Mouse (Mus musculus): ENCODE measurements around the gene Rbm17. TPM values are rescaled to one million over a fixed set of nuclear protein-coding genes. Genes with fewer than 3 reads are reported as not detected.

Rbm17 gene
- total and polyA plus RNA-seq, 3 experiments: 223 to 318 TPM; not detected in 1

GRCm38 (mm10) chr2:11564768-11565167, 39.2 kb downstream of the Rbm17 start:
- no peak overlapping the region for H3K27ac ChIP-seq (ENCODE audit: control insufficient read depth, low read depth, low read length)
- no peak overlapping the region for H3K4me3 ChIP-seq (ENCODE audit: control insufficient read depth in 1 of 2, insufficient read depth in 1 of 2, low read depth in 2 of 2, low read length in 2 of 2)
- H3K36me3 ChIP-seq (ENCODE audit: control insufficient read depth in 1 of 2, insufficient read depth in 2 of 2, low read length in 2 of 2): no peaks in the 10 kb centered on the region; a peak in 1 of 4 replicates
- H3K27me3 ChIP-seq (ENCODE audit: control insufficient read depth in 1 of 2, insufficient read depth in 2 of 2, low read length in 2 of 2): peaks cover 0 to 4% of the 10 kb centered on the region in 2 experiments; a peak in 2 of 4 replicates
- H3K4me1 ChIP-seq (ENCODE audit: control insufficient read depth in 1 of 2, insufficient read depth in 2 of 2, low read length in 2 of 2): no peaks in the 10 kb centered on the region
- no peaks in the 10 kb centered on the region for H3K9me3 ChIP-seq (replicated peaks; ENCODE audit: insufficient read depth, low read length)
- no peaks in the 10 kb centered on the region for H3K79me2 ChIP-seq (ENCODE audit: control insufficient read depth, insufficient read depth, low read length, poor library complexity)
- TF ChIP-seq NRF1 (IDR thresholded peaks at IDR 0.05; ENCODE audit: insufficient read depth, low read depth, low read length, poor library complexity, severe bottlenecking): no peak
- no peak for DNase-seq (ENCODE audit: low read depth, low spot score)
- no peak overlapping the region for H3K9ac ChIP-seq (ENCODE audit: control insufficient read depth, low read depth, low read length, poor library complexity, severe bottlenecking)

DNA sequence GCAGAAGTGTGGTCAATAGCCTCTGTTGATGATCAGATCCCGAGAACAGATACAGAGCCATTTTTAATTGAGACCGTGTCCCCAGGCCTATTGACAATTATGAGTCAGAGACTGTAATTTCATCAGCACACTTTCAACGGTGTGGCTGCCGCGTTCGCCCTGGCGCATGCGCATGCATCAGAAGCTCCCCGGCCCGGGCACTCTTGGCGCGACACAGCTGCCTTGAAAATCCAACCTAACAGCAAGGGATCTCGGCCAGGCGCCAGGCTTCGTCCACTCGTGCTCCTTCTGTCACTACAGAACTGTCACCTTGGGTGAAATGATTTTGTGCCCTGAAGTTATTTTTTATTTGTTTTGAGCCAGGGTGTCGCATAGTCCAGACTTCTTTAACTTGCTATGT, 40.7 kb downstream of the Rbm17 start:
- no peaks in the 10 kb centered on the region for H3K79me2 ChIP-seq (ENCODE audit: control insufficient read depth, insufficient read depth, low read length, poor library complexity)
- H3K36me3 ChIP-seq (ENCODE audit: control insufficient read depth in 1 of 2, insufficient read depth in 2 of 2, low read length in 2 of 2): no peaks in the 10 kb centered on the region; a peak in 1 of 4 replicates
- no peak for DNase-seq (ENCODE audit: low read depth, low spot score)
- no peak overlapping the region for H3K9ac ChIP-seq (ENCODE audit: control insufficient read depth, low read depth, low read length, poor library complexity, severe bottlenecking)
- TF ChIP-seq CTCF (IDR thresholded peaks at IDR 0.05 in 2 of 3, conservative IDR thresholded peaks at IDR 0.05 in 1 of 3; ENCODE audit: control insufficient read depth in 1 of 3, insufficient read depth in 1 of 3, low read depth in 2 of 3, low read length in 3 of 3, poor library complexity in 1 of 3, severe bottlenecking in 1 of 3) (no peak), CHD2 (IDR thresholded peaks at IDR 0.05; ENCODE audit: low read length) (no peak), POLR2A (IDR thresholded peaks at IDR 0.05; ENCODE audit: control insufficient read depth in 1 of 2, insufficient read depth in 1 of 2, low read depth in 1 of 2, low read length in 2 of 2, poor library complexity in 1 of 2) (no peak), ZC3H11A (IDR thresholded peaks at IDR 0.05; ENCODE audit: low read depth, low read length) (no peak), USF2 (IDR thresholded peaks at IDR 0.05; ENCODE audit: borderline replicate concordance in 1 of 2, insufficient read depth in 1 of 2, low read depth in 1 of 2, low read length in 2 of 2) (no peak), MAFK (IDR thresholded peaks at IDR 0.05; ENCODE audit: borderline replicate concordance, low read depth, low read length) (no peak), CHD1 (IDR thresholded peaks at IDR 0.05; ENCODE audit: low read depth, low read length) (no peak)
- H3K27me3 ChIP-seq (ENCODE audit: control insufficient read depth in 1 of 2, insufficient read depth in 2 of 2, low read length in 2 of 2): peaks cover 4 to 5% of the 10 kb centered on the region in 2 experiments
- no peak overlapping the region for H3K27ac ChIP-seq (ENCODE audit: control insufficient read depth, low read depth, low read length)
- no peaks in the 10 kb centered on the region for H3K9me3 ChIP-seq (replicated peaks; ENCODE audit: insufficient read depth, low read length)
- H3K4me3 ChIP-seq (ENCODE audit: control insufficient read depth in 1 of 2, insufficient read depth in 1 of 2, low read depth in 2 of 2, low read length in 2 of 2): no peak overlapping the region
- no peaks in the 10 kb centered on the region for H3K4me1 ChIP-seq (ENCODE audit: control insufficient read depth in 1 of 2, insufficient read depth in 2 of 2, low read length in 2 of 2)

- H3K9ac ChIP-seq (ENCODE audit: control insufficient read depth, low read depth, low read length, poor library complexity, severe bottlenecking): no peak overlapping the region
- no peaks in the 10 kb centered on the region; a peak in 1 of 4 replicates for H3K4me1 ChIP-seq (ENCODE audit: control insufficient read depth in 1 of 2, insufficient read depth in 2 of 2, low read length in 2 of 2)
- TF ChIP-seq RCOR1 (IDR thresholded peaks at IDR 0.05; ENCODE audit: low read depth, low read length) (no peak), USF1 (IDR thresholded peaks at IDR 0.05; ENCODE audit: low read depth, low read length) (no peak), ZNF384 (IDR thresholded peaks at IDR 0.05; ENCODE audit: low read depth, low read length) (no peak), MYB (IDR thresholded peaks at IDR 0.05; ENCODE audit: low read depth, low read length) (no peak), ZMIZ1 (IDR thresholded peaks at IDR 0.05; ENCODE audit: low read depth, low read length) (no peak), MXI1 (IDR thresholded peaks at IDR 0.05; ENCODE audit: low read depth, low read length) (no peak), E2F4 (IDR thresholded peaks at IDR 0.05; ENCODE audit: borderline replicate concordance, low read depth, low read length) (no peak), MEF2A (IDR thresholded peaks at IDR 0.05; ENCODE audit: extremely low read depth, insufficient replicate concordance, low read depth, low read length, poor library complexity, severe bottlenecking) (no peak)
- H3K4me3 ChIP-seq (ENCODE audit: control insufficient read depth in 1 of 2, insufficient read depth in 1 of 2, low read depth in 2 of 2, low read length in 2 of 2): no peak overlapping the region
- no peak overlapping the region for H3K27ac ChIP-seq (ENCODE audit: control insufficient read depth, low read depth, low read length)
- H3K9me3 ChIP-seq (replicated peaks; ENCODE audit: insufficient read depth, low read length): no peaks in the 10 kb centered on the region
- H3K36me3 ChIP-seq (ENCODE audit: control insufficient read depth in 1 of 2, insufficient read depth in 2 of 2, low read length in 2 of 2): 0 out of 4 replicates have a peak, but pooled peaks cover 0 to 2% of the 10 kb centered on the region in 2 experiments
- no peak for DNase-seq (ENCODE audit: low read depth, low spot score)
- H3K27me3 ChIP-seq (ENCODE audit: control insufficient read depth in 1 of 2, insufficient read depth in 2 of 2, low read length in 2 of 2): peaks cover 2 to 5% of the 10 kb centered on the region in 2 experiments
- no peaks in the 10 kb centered on the region; the same call in 1 of the 2 replicates for H3K79me2 ChIP-seq (ENCODE audit: control insufficient read depth, insufficient read depth, low read length, poor library complexity)
Observed at GRCm38 (mm10) chr2:11558654-11559053, 45.3 kb downstream of the Rbm17 start.

Data from MEL (cell line).